Mouse (Mus musculus) intestine, embryonic 14.5 days (tissue): ENCODE results near the gene Ntrk3. TPM values are rescaled to one million over a fixed set of nuclear protein-coding genes. Genes with fewer than 3 reads are reported as not detected.
A peak's percentile ranks its signal among the peaks of the same experiment; 100 is the strongest.

Experiments used
- ATAC-seq: fragments of 200-750 bp; cut with Nextera tagmentation; replicated peaks from 2 replicates; pipeline ENCODE4 v1.8.0; 2017; ENCODE audit warnings: low read depth, moderate number of reproducible peaks, moderate TSS enrichment, moderate library complexity; ENCODE audit not compliant: low FRiP score, low TSS enrichment
- DNase-seq: peaks from one replicate; pipeline ENCODE4 v3.0.0-alpha.2; 2018; ENCODE audit warnings: low spot score
- H3K27ac ChIP-seq: fragments of 300-500 bp; sonication (generic); 2 replicates; pipeline ENCODE4 v1.5.1; 2014; ENCODE audit warnings: low read depth, mild to moderate bottlenecking, control low read depth
- H3K27me3 ChIP-seq: fragments of 300-500 bp; sonication (generic); replicated peaks from 2 replicates; pipeline ENCODE4 v1.6.1; 2014; ENCODE audit warnings: low read length, control low read depth; ENCODE audit not compliant: control insufficient read depth, insufficient read depth
- H3K36me3 ChIP-seq: fragments of 300-500 bp; sonication (generic); 2 replicates; pipeline ENCODE4 v1.6.1; 2014; ENCODE audit warnings: low read length, control low read depth; ENCODE audit not compliant: control insufficient read depth, insufficient read depth
- H3K4me1 ChIP-seq: fragments of 300-500 bp; sonication (generic); replicated peaks from 2 replicates; pipeline ENCODE4 v1.6.1; 2014; ENCODE audit warnings: low read length, control low read depth, mixed read lengths; ENCODE audit not compliant: control insufficient read depth, insufficient read depth
- H3K4me2 ChIP-seq: fragments of 300-500 bp; sonication (generic); 2 replicates; pipeline ENCODE4 v1.6.1; 2014; ENCODE audit warnings: low read length
- H3K4me3 ChIP-seq: fragments of 300-500 bp; sonication (generic); 2 replicates; pipeline ENCODE4 v1.5.1; 2014; ENCODE audit warnings: low read depth, low read length, control low read depth, mixed read lengths
- H3K9ac ChIP-seq: fragments of 300-500 bp; sonication (generic); 2 replicates; pipeline ENCODE4 v1.6.1; 2014; ENCODE audit warnings: mild to moderate bottlenecking, low read length
- H3K9me3 ChIP-seq: fragments of 300-500 bp; sonication (generic); 2 replicates; pipeline ENCODE4 v1.6.1; 2016; ENCODE audit warnings: low read length, control low read depth; ENCODE audit not compliant: control insufficient read depth
- WGBS: fragments of 180-500 bp; shearing (Covaris S2); extraction: QIAGEN DNeasy Blood & Tissue Kit; methylation state at CpG from one replicate; pipeline ENCODE4 v1.1.7; 2014; 5-methylcytosine and 5-hydroxymethylcytosine counted together
- polyA plus RNA-seq: library from polyadenylated mRNA; unstranded; fragments of >200 nt; fragmentation: Nextera tagmentation; extraction: Ambion mirVana; gene quantifications from 2 replicates; pipeline ENCODE4 v1.2.1, GENCODE M21; 2014

The Ntrk3 gene
- 3.6 and 4.5 TPM in 2 replicates for polyA plus RNA-seq

- no peak within 1 kb of the TSS for H3K4me3 ChIP-seq
- H3K9me3 ChIP-seq, result no peaks in the 10 kb centered on the region
- DNase-seq, result peak; percentile 12
- no peaks in the 10 kb centered on the region for H3K27me3 ChIP-seq
- H3K4me1 ChIP-seq, result no peaks in the 10 kb centered on the region
- no peak for ATAC-seq
- no peak within 1 kb of the TSS for H3K4me2 ChIP-seq
- no peak within 1 kb of the TSS for H3K9ac ChIP-seq
- WGBS, result 84% methylated on average over 5 of the region's 5 CpGs
- H3K36me3 ChIP-seq, result no peaks in the 10 kb centered on the region
- no peak within 1 kb of the TSS for H3K27ac ChIP-seq
Observed at GRCm38 (mm10) chr7:78737614-78738210, at the start of gene Ntrk3. Gene Ntrk3, minus strand, starts transcription at chr7:78738012.

GRCm38 (mm10) chr7:78785906-78786305 is 48.1 kb upstream of the Ntrk3 start:
- no peak overlapping the region for H3K4me2 ChIP-seq
- peaks cover 37% of the 10 kb centered on the region for H3K36me3 ChIP-seq
- no peaks in the 10 kb centered on the region for H3K27me3 ChIP-seq
- no peaks in the 10 kb centered on the region for H3K9me3 ChIP-seq
- H3K9ac ChIP-seq, result no peak overlapping the region
- H3K27ac ChIP-seq, result no peak overlapping the region
- ATAC-seq, result no peak
- H3K4me1 ChIP-seq, result peaks cover 14% of the 10 kb centered on the region
- no peak overlapping the region for H3K4me3 ChIP-seq
- WGBS, result 79% methylated on average over 5 of the region's 5 CpGs
- DNase-seq, result no peak

GRCm38 (mm10) chr7:78782639-78783581 is 45.1 kb upstream of the Ntrk3 start, which contains the start of the genes Mrps11 and Mrpl46:
Gene Mrps11, plus strand, starts transcription at chr7:78783119.
Gene Mrpl46, minus strand, starts transcription at chr7:78783531.
- Histone ChIP-seq H3K9me3 (no peaks in the 10 kb centered on the region), H3K4me3 (peak within 1 kb of the TSS; percentile 99), H3K9ac (peak within 1 kb of the TSS; percentile 84), H3K4me1 (peaks cover 14% of the 10 kb centered on the region), H3K27ac (peak within 1 kb of the TSS; percentile 54), H3K4me2 (peak within 1 kb of the TSS; percentile 94), H3K36me3 (peaks cover 39% of the 10 kb centered on the region), H3K27me3 (no peaks in the 10 kb centered on the region)
- ATAC-seq (peak; percentile 97), DNase-seq (peak; percentile 91)
- under 1% methylated on average over 44 of the region's 44 CpGs for WGBS

- ATAC-seq (no peak), DNase-seq (no peak)
- Histone ChIP-seq H3K27ac (no peak overlapping the region), H3K9me3 (no peaks in the 10 kb centered on the region), H3K4me3 (no peak overlapping the region), H3K4me1 (peaks cover 11% of the 10 kb centered on the region), H3K36me3 (peaks cover 70% of the 10 kb centered on the region), H3K27me3 (no peaks in the 10 kb centered on the region), H3K9ac (no peak overlapping the region), H3K4me2 (no peak overlapping the region)
- WGBS, result 88% methylated on average over 5 of the region's 5 CpGs
Observed at GRCm38 (mm10) chr7:78778741-78779140, 40.9 kb upstream of the Ntrk3 start.

GRCm38 (mm10) chr7:78770936-78771335 is 33.1 kb upstream of the Ntrk3 start:
- H3K36me3 ChIP-seq, result peaks cover 31% of the 10 kb centered on the region
- no peak overlapping the region for H3K27ac ChIP-seq
- H3K4me1 ChIP-seq, result peaks cover 5% of the 10 kb centered on the region; the same call in 1 of the 2 replicates
- no peak overlapping the region for H3K9ac ChIP-seq
- H3K4me2 ChIP-seq, result no peak overlapping the region
- no peak for DNase-seq
- no peak overlapping the region for H3K4me3 ChIP-seq
- no peaks in the 10 kb centered on the region for H3K27me3 ChIP-seq
- no peaks in the 10 kb centered on the region for H3K9me3 ChIP-seq
- 89% methylated on average over 5 of the region's 5 CpGs for WGBS
- no peak for ATAC-seq

GRCm38 (mm10) chr7:78769075-78769652 is 31.4 kb upstream of the Ntrk3 start:
- ATAC-seq, result no peak
- Histone ChIP-seq H3K9ac (no peak overlapping the region), H3K36me3 (peaks cover 13% of the 10 kb centered on the region), H3K4me2 (no peak overlapping the region), H3K4me3 (no peak overlapping the region), H3K9me3 (no peaks in the 10 kb centered on the region), H3K4me1 (peaks cover 5% of the 10 kb centered on the region; the same call in 1 of the 2 replicates), H3K27ac (peak overlapping the region; percentile 47; the same call in 1 of the 2 replicates), H3K27me3 (no peaks in the 10 kb centered on the region)
- DNase-seq, result no peak
- WGBS, result 22% methylated on average over 7 of the region's 7 CpGs

GRCm38 (mm10) chr7:78767929-78768531 is 30.2 kb upstream of the Ntrk3 start:
- DNase-seq (no peak), ATAC-seq (no peak)
- H3K36me3 ChIP-seq, result peaks cover 3% of the 10 kb centered on the region
- 92% methylated on average over 12 of the region's 12 CpGs for WGBS
- peaks cover 5% of the 10 kb centered on the region; the same call in 1 of the 2 replicates for H3K4me1 ChIP-seq
- H3K4me2 ChIP-seq, result no peak overlapping the region
- H3K27ac ChIP-seq, result no peak overlapping the region
- no peak overlapping the region for H3K4me3 ChIP-seq
- H3K9me3 ChIP-seq, result no peaks in the 10 kb centered on the region
- no peak overlapping the region for H3K9ac ChIP-seq
- H3K27me3 ChIP-seq, result no peaks in the 10 kb centered on the region

GRCm38 (mm10) chr7:78766019-78766683 is 28.3 kb upstream of the Ntrk3 start:
- H3K9ac ChIP-seq, result no peak overlapping the region
- no peaks in the 10 kb centered on the region for H3K27me3 ChIP-seq
- peaks cover 5% of the 10 kb centered on the region; the same call in 1 of the 2 replicates for H3K4me1 ChIP-seq
- H3K9me3 ChIP-seq, result no peaks in the 10 kb centered on the region
- H3K4me2 ChIP-seq, result no peak overlapping the region
- 20% methylated on average over 18 of the region's 18 CpGs for WGBS
- H3K4me3 ChIP-seq, result no peak overlapping the region
- DNase-seq, result peak; percentile 93
- H3K36me3 ChIP-seq, result no peaks in the 10 kb centered on the region
- no peak; the same call in 1 of the 2 replicates for ATAC-seq
- no peak overlapping the region for H3K27ac ChIP-seq
